Mouse (Mus musculus) heart, embryonic 14.5 days (tissue): Measurements from ENCODE around the gene Samd4. TPM values are rescaled to one million over a fixed set of nuclear protein-coding genes. Genes with fewer than 3 reads are reported as not detected.

Source experiments
- ATAC-seq: fragments of 200-750 bp; cut with Nextera tagmentation; 2 replicates; pipeline ENCODE4 v1.8.0; 2017; ENCODE audit warnings: low read depth, moderate TSS enrichment; ENCODE audit not compliant: insufficient number of reproducible peaks, insufficient read depth, low FRiP score
- H3K27ac ChIP-seq, 2 experiments: fragments of 200-500 bp in 1 of 2; fragments of 300-500 bp in 1 of 2; sonication (generic) in 1 of 2; replicated peaks in 1 of 2; 2 replicates each; pipeline ENCODE4 v1.5.1; 2012 to 2014; ENCODE audit warnings: low read depth in 2 of 2, low read length in 2 of 2, control low read depth in 1 of 2, mild to moderate bottlenecking in 1 of 2, mixed read lengths in 1 of 2; ENCODE audit not compliant: control insufficient read depth in 1 of 2, insufficient read depth in 1 of 2
- H3K27me3 ChIP-seq: fragments of 300-500 bp; sonication (generic); 2 replicates; pipeline ENCODE4 v1.6.1; 2014; ENCODE audit warnings: mild to moderate bottlenecking, low read length, control low read depth; ENCODE audit not compliant: control insufficient read depth, insufficient read depth
- H3K36me3 ChIP-seq: fragments of 300-500 bp; sonication (generic); 2 replicates; pipeline ENCODE4 v1.6.1; 2014; ENCODE audit warnings: mild to moderate bottlenecking, control low read depth, low read length, mixed read lengths; ENCODE audit not compliant: control insufficient read depth, insufficient read depth
- H3K4me1 ChIP-seq, 2 experiments: fragments of 200-500 bp in 1 of 2; fragments of 300-500 bp in 1 of 2; sonication (generic) in 1 of 2; 2 replicates each; pipeline ENCODE4 v1.6.1; 2012 to 2014; ENCODE audit warnings: low read length in 2 of 2, control low read depth in 1 of 2, mixed read lengths in 1 of 2; ENCODE audit not compliant: control insufficient read depth in 2 of 2, insufficient read depth in 2 of 2
- H3K4me2 ChIP-seq: fragments of 300-500 bp; sonication (generic); 2 replicates; pipeline ENCODE4 v1.6.1; 2014; ENCODE audit warnings: mild to moderate bottlenecking, low read length
- H3K4me3 ChIP-seq, 2 experiments: fragments of 200-500 bp in 1 of 2; fragments of 300-500 bp in 1 of 2; sonication (generic) in 1 of 2; 2 replicates each; pipeline ENCODE4 v1.5.1; 2012 to 2014; ENCODE audit warnings: low read length in 2 of 2, mild to moderate bottlenecking in 2 of 2, control low read depth in 1 of 2, low read depth in 1 of 2, moderate library complexity in 1 of 2; ENCODE audit not compliant: control insufficient read depth in 1 of 2, insufficient read depth in 1 of 2
- H3K9ac ChIP-seq: fragments of 300-500 bp; sonication (generic); 2 replicates; pipeline ENCODE4 v1.6.1; 2014; ENCODE audit warnings: mild to moderate bottlenecking, low read length
- H3K9me3 ChIP-seq: fragments of 300-500 bp; sonication (generic); 2 replicates; pipeline ENCODE4 v1.6.1; 2016; ENCODE audit warnings: low read length, control low read depth; ENCODE audit not compliant: control insufficient read depth
- WGBS: fragments of 180-500 bp; shearing (Covaris S2); extraction: QIAGEN DNeasy Blood & Tissue Kit; methylation state at CpG from one replicate; pipeline ENCODE4 v1.1.7; 2014; 5-methylcytosine and 5-hydroxymethylcytosine counted together
- polyA plus RNA-seq: library from polyadenylated mRNA; unstranded; fragments of >200 nt; fragmentation: Nextera tagmentation; extraction: Ambion mirVana; gene quantifications from 2 replicates; pipeline ENCODE4 v1.2.1, GENCODE M21; 2014

Samd4 gene
- polyA plus RNA-seq, 1 experiment from 2014 or later = 12.0 TPM

- H3K27ac ChIP-seq = peak overlapping the region; percentile 96 to 99
- peaks cover 8 to 50% of the 10 kb centered on the region in 2 experiments for H3K4me1 ChIP-seq
- peaks cover 28% of the 10 kb centered on the region for H3K36me3 ChIP-seq
- H3K9ac ChIP-seq = peak overlapping the region; percentile 100
- 1% methylated on average over 7 of the region's 7 CpGs for whole genome bisulfite sequencing
- no peak for ATAC-seq
- H3K27me3 ChIP-seq = no peaks in the 10 kb centered on the region
- H3K4me3 ChIP-seq = peak overlapping the region; percentile 87 to 94
- no peaks in the 10 kb centered on the region for H3K9me3 ChIP-seq
- H3K4me2 ChIP-seq = peak overlapping the region; percentile 74
These were observed 2.7 kb downstream of the Samd4 start for GRCm38 (mm10) chr14:46885429-46885755.

GRCm38 (mm10) chr14:46885891-46886301 lies 3.2 kb downstream of the Samd4 start:
- Histone ChIP-seq H3K4me2 (peak overlapping the region; percentile 74), H3K4me1 (peaks cover 8 to 45% of the 10 kb centered on the region in 2 experiments), H3K9ac (peak overlapping the region; percentile 100), H3K27me3 (no peaks in the 10 kb centered on the region), H3K27ac (peak overlapping the region; percentile 96 to 99), H3K9me3 (no peaks in the 10 kb centered on the region), H3K36me3 (peaks cover 33% of the 10 kb centered on the region), H3K4me3 (peak overlapping the region; percentile 87 to 94)
- ATAC-seq = peak; percentile 3; the same call in 1 of the 2 replicates
- 0% methylated on average over 5 of the region's 5 CpGs for WGBS

- peak overlapping the region in 1 of 2 experiments; percentile 16; a peak in 1 of 4 replicates for H3K4me3 ChIP-seq
- H3K4me2 ChIP-seq = peak overlapping the region; percentile 53
- peaks cover 18 to 47% of the 10 kb centered on the region in 2 experiments for H3K4me1 ChIP-seq
- WGBS = 50% methylated on average over 4 of the region's 4 CpGs
- peaks cover 58% of the 10 kb centered on the region for H3K36me3 ChIP-seq
- H3K27ac ChIP-seq = peak overlapping the region; percentile 15 to 68
- H3K9me3 ChIP-seq = no peaks in the 10 kb centered on the region
- H3K9ac ChIP-seq = 0 out of 2 replicates have a peak overlapping the region, but pooled peaks have one; percentile 27
- 0 out of 2 replicates have a peak, but pooled peaks have one; percentile 13 for ATAC-seq
- H3K27me3 ChIP-seq = no peaks in the 10 kb centered on the region
These were observed 6.4 kb downstream of the Samd4 start for GRCm38 (mm10) chr14:46889096-46889495.

- Histone ChIP-seq H3K4me3 (no peak overlapping the region), H3K27ac (no peak overlapping the region), H3K9me3 (no peaks in the 10 kb centered on the region), H3K36me3 (peaks cover 51% of the 10 kb centered on the region), H3K4me2 (no peak overlapping the region), H3K4me1 (peaks cover 23 to 38% of the 10 kb centered on the region in 2 experiments), H3K27me3 (no peaks in the 10 kb centered on the region), H3K9ac (no peak overlapping the region)
- 61% methylated on average over 10 of the region's 10 CpGs for WGBS
- no peak for ATAC-seq
These were observed 11.3 kb downstream of the Samd4 start for GRCm38 (mm10) chr14:46893961-46894360.

- Histone ChIP-seq H3K9me3 (no peaks in the 10 kb centered on the region), H3K4me3 (no peak overlapping the region), H3K4me2 (no peak overlapping the region), H3K27me3 (no peaks in the 10 kb centered on the region), H3K4me1 (peaks cover 30 to 54% of the 10 kb centered on the region in 2 experiments), H3K36me3 (peaks cover 13% of the 10 kb centered on the region), H3K9ac (no peak overlapping the region), H3K27ac (no peak overlapping the region)
- no peak for ATAC-seq
- WGBS = 74% methylated on average over 5 of the region's 5 CpGs
These were observed 15.3 kb downstream of the Samd4 start for GRCm38 (mm10) chr14:46897953-46898352.

GRCm38 (mm10) chr14:46898626-46899025 lies 16.0 kb downstream of the Samd4 start:
- WGBS = 52% methylated on average over 3 of the region's 3 CpGs
- Histone ChIP-seq H3K9me3 (no peaks in the 10 kb centered on the region), H3K27me3 (no peaks in the 10 kb centered on the region), H3K36me3 (peaks cover 7% of the 10 kb centered on the region), H3K4me3 (no peak overlapping the region), H3K4me1 (peaks cover 25 to 50% of the 10 kb centered on the region in 2 experiments), H3K4me2 (no peak overlapping the region), H3K27ac (no peak overlapping the region), H3K9ac (no peak overlapping the region)
- no peak for ATAC-seq

GRCm38 (mm10) chr14:46902498-46903087 lies 19.9 kb downstream of the Samd4 start:
- peak; percentile 59; the same call in 1 of the 2 replicates for ATAC-seq
- Histone ChIP-seq H3K4me2 (peak overlapping the region; percentile 47), H3K4me3 (no peak overlapping the region)

GRCm38 (mm10) chr14:46904276-46904675 lies 21.6 kb downstream of the Samd4 start:
- no peak overlapping the region for H3K9ac ChIP-seq
- no peak for ATAC-seq
- WGBS = 83% methylated on average over 4 of the region's 4 CpGs
- peaks cover 14 to 37% of the 10 kb centered on the region in 2 experiments for H3K4me1 ChIP-seq
- H3K27me3 ChIP-seq = no peaks in the 10 kb centered on the region
- no peak overlapping the region for H3K4me3 ChIP-seq
- no peaks in the 10 kb centered on the region for H3K9me3 ChIP-seq
- H3K4me2 ChIP-seq = no peak overlapping the region
- no peak overlapping the region for H3K27ac ChIP-seq
- no peaks in the 10 kb centered on the region; the same call in 1 of the 2 replicates for H3K36me3 ChIP-seq

More at GRCm38 (mm10) chr14:46902498-46903087, 19.9 kb downstream of the Samd4 start:
- WGBS = 23% methylated on average over 9 of the region's 9 CpGs
- peak overlapping the region; percentile 67 to 83 for H3K27ac ChIP-seq
- no peaks in the 10 kb centered on the region for H3K36me3 ChIP-seq
- peaks cover 14 to 34% of the 10 kb centered on the region in 2 experiments for H3K4me1 ChIP-seq
- no peak overlapping the region for H3K9ac ChIP-seq
- no peaks in the 10 kb centered on the region for H3K27me3 ChIP-seq
- no peaks in the 10 kb centered on the region for H3K9me3 ChIP-seq
